Mouse (Mus musculus): ENCODE measurements around the gene Bcar3. TPM values are rescaled to one million over a fixed set of nuclear protein-coding genes. Genes with fewer than 3 reads are reported as not detected.
A peak's percentile ranks its signal among the peaks of the same experiment; 100 is the strongest.

The Bcar3 gene
- total and polyA plus RNA-seq, 3 experiments = 47.4 to 61.2 (median 52.0) TPM

- Histone ChIP-seq H3K9me3 (replicated peaks; ENCODE audit: low read length) (no peaks in the 10 kb centered on the region), H3K79me2 (replicated peaks; ENCODE audit: control insufficient read depth, extremely low read depth, insufficient read depth, poor library complexity, severe bottlenecking) (peaks cover 6% of the 10 kb centered on the region; the same call in 1 of the 2 replicates), H3K9ac (ENCODE audit: insufficient read depth, low read depth) (no peak overlapping the region), H3K27me3 (replicated peaks) (no peaks in the 10 kb centered on the region), H3K27ac (ENCODE audit: insufficient read depth, low read depth) (no peak overlapping the region), H3K4me1 (ENCODE audit: control insufficient read depth in 1 of 2, insufficient read depth in 2 of 2) (peaks cover 0 to 2% of the 10 kb centered on the region in 2 experiments; a peak in 2 of 4 replicates), H3K4me3 (replicated peaks in 1 of 3; ENCODE audit: low read depth in 2 of 3, low read length in 2 of 3, poor library complexity in 1 of 3) (no peak overlapping the region), H3K36me3 (replicated peaks in 1 of 2; ENCODE audit: control insufficient read depth in 1 of 2, insufficient read depth in 1 of 2, low read length in 1 of 2) (peaks cover 68 to 96% of the 10 kb centered on the region in 2 experiments), H3K4me2 (ENCODE audit: insufficient read depth, low read depth, poor library complexity, severe bottlenecking) (no peak overlapping the region)
- in situ Hi-C loops (cut with MboI; ENCODE audit: low pct_ligation_motif_present, low pct_unique_long_range_greater_than_20kb, low sequenced_read_pairs) = no loop called here
- TF ChIP-seq SMC3 (IDR thresholded peaks at IDR 0.05; ENCODE audit: low read depth, low read length) (no peak), MEF2A (IDR thresholded peaks at IDR 0.05; ENCODE audit: borderline replicate concordance, low read depth, low read length) (no peak), RAD21 (IDR thresholded peaks at IDR 0.05; ENCODE audit: low read depth, low read length) (no peak), USF1 (IDR thresholded peaks at IDR 0.05; ENCODE audit: low read depth, low read length) (no peak), IRF4 (IDR thresholded peaks at IDR 0.05; ENCODE audit: low read depth, low read length) (no peak), SIN3A (IDR thresholded peaks at IDR 0.05; ENCODE audit: low read length) (no peak), PAX5 (IDR thresholded peaks at IDR 0.05; ENCODE audit: low read length) (no peak), MYC (IDR thresholded peaks at IDR 0.05; ENCODE audit: low read depth, low read length) (no peak), HCFC1 (IDR thresholded peaks at IDR 0.05; ENCODE audit: low read depth, low read length) (no peak), ZMIZ1 (IDR thresholded peaks at IDR 0.05; ENCODE audit: low read depth, low read length) (no peak), MAFK (IDR thresholded peaks at IDR 0.05; ENCODE audit: insufficient replicate concordance, low read length) (no peak), ELF1 (IDR thresholded peaks at IDR 0.05; ENCODE audit: low read depth, low read length) (no peak), NELFE (IDR thresholded peaks at IDR 0.05; ENCODE audit: low read depth, low read length) (no peak)
- DNase-seq (ENCODE audit: extremely low read depth) = no peak
- dilution Hi-C loops (cut with MboI; ENCODE audit: extremely low pct_ligation_motif_present, extremely low pct_unique_long_range_greater_than_20kb, low sequenced_read_pairs) = no loop called here
These were observed 213.9 kb downstream of the Bcar3 start for GRCm38 (mm10) chr3:122507826-122508225.

- DNase-seq (ENCODE audit: extremely low read depth) = no peak
- H3K9me3 ChIP-seq (replicated peaks; ENCODE audit: low read length) = no peaks in the 10 kb centered on the region
- no peak overlapping the region for H3K27ac ChIP-seq (ENCODE audit: insufficient read depth, low read depth)
- H3K79me2 ChIP-seq (replicated peaks; ENCODE audit: control insufficient read depth, extremely low read depth, insufficient read depth, poor library complexity, severe bottlenecking) = peaks cover 2% of the 10 kb centered on the region; the same call in 1 of the 2 replicates
- dilution Hi-C loops (cut with MboI; ENCODE audit: extremely low pct_ligation_motif_present, extremely low pct_unique_long_range_greater_than_20kb, low sequenced_read_pairs) (no loop called here), in situ Hi-C loops (cut with MboI; ENCODE audit: low pct_ligation_motif_present, low pct_unique_long_range_greater_than_20kb, low sequenced_read_pairs) (no loop called here)
- H3K9ac ChIP-seq (ENCODE audit: insufficient read depth, low read depth) = no peak overlapping the region
- H3K4me1 ChIP-seq (ENCODE audit: control insufficient read depth in 1 of 2, insufficient read depth in 2 of 2) = no peaks in the 10 kb centered on the region
- H3K36me3 ChIP-seq (replicated peaks in 1 of 2; ENCODE audit: control insufficient read depth in 1 of 2, insufficient read depth in 1 of 2, low read length in 1 of 2) = peaks cover 75 to 90% of the 10 kb centered on the region in 2 experiments
- no peaks in the 10 kb centered on the region for H3K27me3 ChIP-seq (replicated peaks)
- peak; percentile 54 for TF ChIP-seq SMC3 (IDR thresholded peaks at IDR 0.05; ENCODE audit: low read depth, low read length)
- no peak for TF ChIP-seq MAX (IDR thresholded peaks at IDR 0.05; ENCODE audit: low read length)
- no peak for TF ChIP-seq BHLHE40 (IDR thresholded peaks at IDR 0.05; ENCODE audit: low read depth, low read length)
- no peak for TF ChIP-seq KAT2A (IDR thresholded peaks at IDR 0.05; ENCODE audit: insufficient replicate concordance, low read length)
- TF ChIP-seq TCF12 (IDR thresholded peaks at IDR 0.05; ENCODE audit: low read depth, low read length) = no peak
- TF ChIP-seq SIN3A (IDR thresholded peaks at IDR 0.05; ENCODE audit: low read length) = no peak
- TF ChIP-seq UBTF (IDR thresholded peaks at IDR 0.05; ENCODE audit: low read depth, low read length) = no peak
- no peak for TF ChIP-seq E2F4 (IDR thresholded peaks at IDR 0.05; ENCODE audit: insufficient replicate concordance, low read depth, low read length)
- TF ChIP-seq PAX5 (IDR thresholded peaks at IDR 0.05; ENCODE audit: low read length) = no peak
- no peak for TF ChIP-seq NELFE (IDR thresholded peaks at IDR 0.05; ENCODE audit: low read depth, low read length)
- no peak for TF ChIP-seq MAFK (IDR thresholded peaks at IDR 0.05; ENCODE audit: insufficient replicate concordance, low read length)
- no peak for TF ChIP-seq ZKSCAN1 (IDR thresholded peaks at IDR 0.05; ENCODE audit: borderline replicate concordance, low read depth, low read length)
- no peak for TF ChIP-seq USF1 (IDR thresholded peaks at IDR 0.05; ENCODE audit: low read depth, low read length)
- TF ChIP-seq RAD21 (IDR thresholded peaks at IDR 0.05; ENCODE audit: low read depth, low read length) = peak; percentile 29
- peak in 1 of 2 experiments; percentile 60; a peak in 2 of 4 replicates for TF ChIP-seq CTCF (conservative IDR thresholded peaks at IDR 0.05 in 1 of 2, IDR thresholded peaks at IDR 0.05 in 1 of 2; ENCODE audit: low read depth in 2 of 2, low read length in 2 of 2)
- no peak for TF ChIP-seq POLR2A (IDR thresholded peaks at IDR 0.05; ENCODE audit: low read depth, low read length)
- TF ChIP-seq HCFC1 (IDR thresholded peaks at IDR 0.05; ENCODE audit: low read depth, low read length) = no peak
- H3K4me3 ChIP-seq (replicated peaks in 1 of 3; ENCODE audit: low read depth in 2 of 3, low read length in 2 of 3, poor library complexity in 1 of 3) = no peak overlapping the region
- no peak overlapping the region for H3K4me2 ChIP-seq (ENCODE audit: insufficient read depth, low read depth, poor library complexity, severe bottlenecking)
These were observed 215.1 kb downstream of the Bcar3 start for GRCm38 (mm10) chr3:122509084-122509483.
